Mouse (Mus musculus) MEL (cell line): ENCODE measurements around the gene Mfsd4a.

Experiments
- CTCF ChIP-seq, 3 experiments: IDR thresholded peaks in 2 of 3; conservative IDR thresholded peaks in 1 of 3; 2 replicates each; pipeline ENCODE4 v1.5.1; 2011 to 2012; ENCODE audit warnings: low read length in 3 of 3, low read depth in 2 of 3, mild to moderate bottlenecking in 2 of 3, improper control_type of control experiment in 1 of 3, inconsistent platforms in 1 of 3, mixed read lengths in 1 of 3, moderate library complexity in 1 of 3; ENCODE audit not compliant: control insufficient read depth in 1 of 3, insufficient read depth in 1 of 3, poor library complexity in 1 of 3, severe bottlenecking in 1 of 3
- ELF1 ChIP-seq: IDR thresholded peaks from 2 replicates; pipeline ENCODE4 v1.6.1; 2014; ENCODE audit warnings: low read depth, mild to moderate bottlenecking, inconsistent platforms, low read length, improper control_type of control experiment, moderate library complexity
- GABPA ChIP-seq: IDR thresholded peaks from 2 replicates; pipeline ENCODE4 v1.6.1; 2012; ENCODE audit warnings: low read depth, mild to moderate bottlenecking, inconsistent platforms, low read length, improper control_type of control experiment, moderate library complexity
- GATA1 ChIP-seq: IDR thresholded peaks from 2 replicates; pipeline ENCODE4 v1.6.1; 2011; ENCODE audit warnings: low read depth, low read length, improper control_type of control experiment
- JUND ChIP-seq: IDR thresholded peaks from 2 replicates; pipeline ENCODE4 v1.6.1; 2011; ENCODE audit warnings: low read depth, mild to moderate bottlenecking, improper control_type of control experiment, low read length
- KAT2A ChIP-seq: conservative IDR thresholded peaks from 2 replicates; pipeline ENCODE4 v1.6.1; 2012; ENCODE audit warnings: low read depth, low read length, improper control_type of control experiment, inconsistent platforms
- MAX ChIP-seq: IDR thresholded peaks from 2 replicates; pipeline ENCODE4 v1.6.1; 2011; ENCODE audit warnings: low read length, improper control_type of control experiment
- MAZ ChIP-seq: IDR thresholded peaks from 2 replicates; pipeline ENCODE4 v1.6.1; 2012; ENCODE audit warnings: low read depth, mild to moderate bottlenecking, inconsistent platforms, low read length, improper control_type of control experiment
- MYB ChIP-seq: IDR thresholded peaks from 2 replicates; pipeline ENCODE4 v1.6.1; 2011; ENCODE audit warnings: mild to moderate bottlenecking, low read depth, low read length, improper control_type of control experiment
- POLR2A ChIP-seq, 2 experiments: IDR thresholded peaks; 2 replicates each; pipeline ENCODE4 v1.6.1; 2011 to 2012; ENCODE audit warnings: low read length in 2 of 2, mild to moderate bottlenecking in 2 of 2, control low read depth in 1 of 2, improper control_type of control experiment in 1 of 2, low read depth in 1 of 2, moderate library complexity in 1 of 2; ENCODE audit not compliant: control insufficient read depth in 1 of 2, insufficient read depth in 1 of 2, poor library complexity in 1 of 2
- POLR2AphosphoS2 ChIP-seq: IDR thresholded peaks from 2 replicates; pipeline ENCODE4 v1.6.1; 2011; ENCODE audit warnings: low read length, improper control_type of control experiment
- POLR2AphosphoS5 ChIP-seq: IDR thresholded peaks from 2 replicates; pipeline ENCODE4 v1.6.1; 2012; ENCODE audit warnings: low read depth, borderline replicate concordance, mild to moderate bottlenecking, inconsistent platforms, low read length, moderate library complexity, mixed read lengths
- SIN3A ChIP-seq: IDR thresholded peaks from 2 replicates; pipeline ENCODE4 v1.6.1; 2012; ENCODE audit warnings: low read length, improper control_type of control experiment, inconsistent platforms
- TAL1 ChIP-seq: IDR thresholded peaks from 2 replicates; pipeline ENCODE4 v1.6.1; 2012; ENCODE audit warnings: mild to moderate bottlenecking, inconsistent platforms, low read length, moderate library complexity, mixed read lengths

DNA sequence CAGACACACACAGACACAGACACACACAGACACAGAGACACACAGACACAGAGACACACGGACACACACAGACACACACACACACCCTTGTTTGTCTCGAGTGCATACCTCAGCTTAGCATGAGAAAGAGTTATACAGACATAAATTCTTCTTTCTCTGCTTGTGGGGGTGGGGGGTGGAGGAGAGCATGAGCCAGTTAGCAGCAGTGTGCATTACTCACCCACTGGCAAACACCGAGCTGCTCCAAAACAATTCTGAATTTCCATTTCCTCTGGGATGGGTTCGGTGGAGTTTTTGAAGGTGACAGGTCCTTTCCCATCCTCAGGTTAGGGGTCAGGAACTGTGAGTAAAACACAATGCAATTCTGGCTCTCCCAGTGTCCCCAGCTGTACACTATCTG, 31.2 kb upstream of the Mfsd4a start:
- TF ChIP-seq MAZ (no peak), CTCF (IDR thresholded peaks at IDR 0.05 in 2 of 3, conservative IDR thresholded peaks at IDR 0.05 in 1 of 3; ENCODE audit: control insufficient read depth in 1 of 3, insufficient read depth in 1 of 3, low read depth in 2 of 3, low read length in 3 of 3, poor library complexity in 1 of 3, severe bottlenecking in 1 of 3) (no peak), KAT2A (no peak), POLR2AphosphoS2 (no peak), GATA1 (no peak), POLR2AphosphoS5 (no peak), ELF1 (no peak), TAL1 (no peak), POLR2A (IDR thresholded peaks at IDR 0.05; ENCODE audit: control insufficient read depth in 1 of 2, insufficient read depth in 1 of 2, low read depth in 1 of 2, low read length in 2 of 2, poor library complexity in 1 of 2) (no peak), SIN3A (no peak), MYB (no peak), JUND (no peak), MAX (no peak), GABPA (no peak)
